In the genomic region with DNA sequence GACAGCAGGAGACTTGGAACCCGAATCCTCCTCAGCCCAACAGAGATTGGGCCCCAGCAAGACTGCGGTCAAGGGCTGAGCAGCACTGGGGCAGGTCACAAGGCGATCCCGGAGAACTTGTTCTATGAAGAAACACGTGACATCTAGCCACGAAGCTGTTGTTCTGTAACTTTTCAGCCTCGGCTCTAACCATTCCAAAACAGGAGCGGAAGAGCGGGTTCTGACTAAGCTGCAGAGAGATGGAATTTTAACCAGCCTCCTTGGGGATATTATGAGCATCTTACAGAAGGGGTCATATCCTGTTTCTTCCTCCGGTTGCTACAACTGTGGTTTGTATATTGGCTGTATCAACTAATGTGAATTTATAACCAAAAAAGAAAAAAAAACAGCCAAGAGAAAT, we compare ENCODE assay signal across 10 mouse cellular contexts. TPM values are rescaled to one million over a fixed set of nuclear protein-coding genes. Genes with fewer than 3 reads are reported as not detected.
A peak's percentile ranks its signal among the peaks of the same experiment; 100 is the strongest.
DNase-seq lines count a peak whose midpoint lies in the region; ATAC-seq and TF ChIP-seq lines count a peak whose summit lies in the region.
"Had no signal": no experiment of that assay in that cellular context is flagged by ENCODE, and none has a peak within 500 bp of the region (broad histone marks: within the 10 kb centered on the region; RNA-seq: fewer than 3 reads in every experiment).

No protein-coding gene starts in this region.

- no peak overlapping the region for H3K4me2 ChIP-seq in heart, embryonic 12.5 days

- no peak overlapping the region for H3K9ac ChIP-seq in heart, embryonic 12.5 days
- H3K9ac ChIP-seq in heart, adult 2 months (ENCODE audit: low read depth, low read length): no peak overlapping the region

- TF ChIP-seq CTCF in heart, adult 2 months (IDR thresholded peaks at IDR 0.05): no peak

- no peak for TF ChIP-seq EP300 in heart, adult 2 months (IDR thresholded peaks at IDR 0.05; ENCODE audit: insufficient read depth, low read depth, low read length)

- no peak overlapping the region for H3K4me3 ChIP-seq in heart, embryonic 12.5 days
- H3K4me3 ChIP-seq in heart, adult 2 months: no peak overlapping the region

- no peak for ATAC-seq in heart, embryonic 12.5 days (ENCODE audit: insufficient number of reproducible peaks, low FRiP score)

- H3K4me1 ChIP-seq in heart, embryonic 12.5 days (replicated peaks): no peaks in the 10 kb centered on the region
- H3K4me1 ChIP-seq in heart, adult 2 months (ENCODE audit: control insufficient read depth, insufficient read depth, low read length): no peaks in the 10 kb centered on the region

- TF ChIP-seq POLR2A in heart, adult 2 months (IDR thresholded peaks at IDR 0.05; ENCODE audit: insufficient read depth, low read depth, low read length): no peak

- WGBS in heart, embryonic 12.5 days: 64% methylated on average over 10 of the region's 10 CpGs
- 52% methylated on average over 10 of the region's 10 CpGs for WGBS in heart, adult 2 months

- DNase-seq in heart, adult 11 months: peak; percentile 98
- DNase-seq in adipocyte (ENCODE audit: low spot score): peak; percentile 39
- peak; percentile 38 to 47 for DNase-seq in heart, adult 2 months
- peak; percentile 37 to 56 for DNase-seq in kidney, postnatal 36 days
- peak; percentile 61 for DNase-seq in urinary bladder, postnatal 14 days (ENCODE audit: low spot score)
- no peak for DNase-seq in layer of hippocampus, postnatal 14 days (ENCODE audit: low spot score in 2 of 2)
- no peak for DNase-seq in natural killer cell, adult 2 months (ENCODE audit: low spot score in 2 of 2)

- no peaks in the 10 kb centered on the region for H3K9me3 ChIP-seq in heart, embryonic 12.5 days (replicated peaks)

- H3K27ac ChIP-seq in heart, embryonic 12.5 days (ENCODE audit: poor library complexity, severe bottlenecking): no peak overlapping the region
- peak overlapping the region; percentile 66 for H3K27ac ChIP-seq in heart, adult 2 months

- intact Hi-C loops in heart, adult 2 months (cut with DNase I): loop anchor here (5.0 to 10.0 kb wide), 2 partner anchors 84 to 197 kb away; a partner anchor contains a TSS

- H3K79me2 ChIP-seq in heart, adult 2 months (replicated peaks; ENCODE audit: control insufficient read depth, insufficient read depth, low read length): no peaks in the 10 kb centered on the region

- H3K36me3 ChIP-seq in heart, embryonic 12.5 days: no peaks in the 10 kb centered on the region
- H3K36me3 ChIP-seq in heart, adult 2 months (ENCODE audit: control insufficient read depth, insufficient read depth, low read length): no peaks in the 10 kb centered on the region

- no peaks in the 10 kb centered on the region for H3K27me3 ChIP-seq in heart, embryonic 12.5 days (replicated peaks)
- no peaks in the 10 kb centered on the region for H3K27me3 ChIP-seq in heart, adult 2 months (ENCODE audit: control insufficient read depth, insufficient read depth, low read length)
- H3K27me3 ChIP-seq: CH12.LX had no signal

RNA-seq across cellular contexts. Expression of a gene that starts 38.4 kb away (rescaled TPM):
- polyA plus RNA-seq in heart, embryonic 12.5 days (2016; fragmentation: Nextera tagmentation; extraction: Ambion mirVana): 0.04 TPM in 1 of 2 replicates, not detected in the other
- under 1 TPM in 1 of 2 experiments, not detected in 1; 0.09 TPM for total RNA-seq in heart, adult 2 months (2021)
- polyA plus RNA-seq in heart, adult 2 months (2012; rRNA removed): 0.23 TPM in 1 of 2 replicates, not detected in the other
- total RNA-seq in layer of hippocampus, postnatal 14 days (2021): under 1 TPM; 0.21 to 0.38 TPM
- total RNA-seq: CH12.LX had no signal
- polyA plus RNA-seq: neural tube, embryonic 11.5 days had no signal

Comparison
In these comparisons a context has a peak if more than half of its experiments do, and no peak if none do; other contexts are left out.
1. DNase-seq: peak in heart, adult 11 months (single experiment), adipocyte (single experiment), heart, adult 2 months (2 of 2), kidney, postnatal 36 days (2 of 2) and urinary bladder, postnatal 14 days (single experiment); none in layer of hippocampus, postnatal 14 days (0 of 2) and natural killer cell, adult 2 months (0 of 2).